In genomic region chr5:45323500-45323899, GRCm38 (mm10) we compare ENCODE assay signal across 16 mouse cellular contexts.
DNase-seq lines count a peak whose midpoint lies in the region; ATAC-seq and TF ChIP-seq lines count a peak whose summit lies in the region.
"Had no signal": no experiment of that assay in that cellular context is flagged by ENCODE, and none has a peak within 500 bp of the region (broad histone marks: within the 10 kb centered on the region; RNA-seq: fewer than 3 reads in every experiment).

No protein-coding gene starts in this region.

- WGBS in limb, embryonic 14.5 days = 78% methylated on average over 4 of the region's 4 CpGs
- 94% methylated on average over 4 of the region's 4 CpGs for WGBS in limb, embryonic 10.5 days
- 47% methylated on average over 4 of the region's 4 CpGs for WGBS in kidney, adult 2 months
- WGBS in hindbrain, embryonic 13.5 days = 81% methylated on average over 4 of the region's 4 CpGs
- 64% methylated on average over 4 of the region's 4 CpGs for WGBS in hindbrain, postnatal 0 days

- no peaks in the 10 kb centered on the region for H3K27me3 ChIP-seq in limb, embryonic 14.5 days (ENCODE audit: control insufficient read depth, insufficient read depth, low read length)
- no peaks in the 10 kb centered on the region for H3K27me3 ChIP-seq in limb, embryonic 10.5 days (ENCODE audit: low read depth, poor library complexity, severe bottlenecking)
- H3K27me3 ChIP-seq in kidney, adult 2 months (replicated peaks; ENCODE audit: control insufficient read depth, insufficient read depth, low read length) = no peaks in the 10 kb centered on the region
- H3K27me3 ChIP-seq in hindbrain, embryonic 13.5 days = no peaks in the 10 kb centered on the region
- no peaks in the 10 kb centered on the region for H3K27me3 ChIP-seq in hindbrain, postnatal 0 days (ENCODE audit: insufficient read depth, low read length)
- H3K27me3 ChIP-seq: CH12.LX; embryonic facial prominence, embryonic 15.5 days; megakaryocyte, embryonic 14.5 days had no signal

- no peaks in the 10 kb centered on the region for H3K4me1 ChIP-seq in limb, embryonic 14.5 days (ENCODE audit: control insufficient read depth, insufficient read depth, low read length)
- H3K4me1 ChIP-seq in limb, embryonic 10.5 days = no peaks in the 10 kb centered on the region
- H3K4me1 ChIP-seq in kidney, adult 2 months (ENCODE audit: control insufficient read depth, insufficient read depth, low read length) = no peaks in the 10 kb centered on the region
- H3K4me1 ChIP-seq in hindbrain, embryonic 13.5 days (replicated peaks) = no peaks in the 10 kb centered on the region
- no peaks in the 10 kb centered on the region for H3K4me1 ChIP-seq in hindbrain, postnatal 0 days (ENCODE audit: insufficient read depth, low read length)
- H3K4me1 ChIP-seq: embryonic facial prominence, embryonic 15.5 days had no signal

- TF ChIP-seq POLR2A in limb, embryonic 14.5 days (IDR thresholded peaks at IDR 0.05; ENCODE audit: borderline replicate concordance, extremely low read depth, insufficient read depth, insufficient read length) = no peak
- TF ChIP-seq POLR2A in kidney, adult 2 months (IDR thresholded peaks at IDR 0.05; ENCODE audit: low read depth, low read length) = no peak

- no peak overlapping the region for H3K4me2 ChIP-seq in limb, embryonic 14.5 days (replicated peaks; ENCODE audit: low read depth, low read length, severe bottlenecking)
- no peak overlapping the region for H3K4me2 ChIP-seq in hindbrain, embryonic 13.5 days
- H3K4me2 ChIP-seq in hindbrain, postnatal 0 days (ENCODE audit: low read depth, low read length) = no peak overlapping the region
- H3K4me2 ChIP-seq: embryonic facial prominence, embryonic 15.5 days had no signal

- no peaks in the 10 kb centered on the region for H3K9me3 ChIP-seq in limb, embryonic 14.5 days (ENCODE audit: control insufficient read depth, low read length)
- H3K9me3 ChIP-seq in limb, embryonic 10.5 days (replicated peaks) = no peaks in the 10 kb centered on the region
- no peaks in the 10 kb centered on the region for H3K9me3 ChIP-seq in hindbrain, embryonic 13.5 days
- H3K9me3 ChIP-seq in hindbrain, postnatal 0 days (ENCODE audit: low read length) = no peaks in the 10 kb centered on the region
- H3K9me3 ChIP-seq: embryonic facial prominence, embryonic 15.5 days; megakaryocyte, embryonic 14.5 days had no signal

- H3K27ac ChIP-seq in limb, embryonic 14.5 days (replicated peaks; ENCODE audit: low read depth, low read length) = no peak overlapping the region
- H3K27ac ChIP-seq in limb, embryonic 10.5 days = no peak overlapping the region
- H3K27ac ChIP-seq in kidney, adult 2 months (ENCODE audit: insufficient read depth, low read depth, low read length) = no peak overlapping the region
- no peak overlapping the region for H3K27ac ChIP-seq in hindbrain, embryonic 13.5 days
- no peak overlapping the region for H3K27ac ChIP-seq in hindbrain, postnatal 0 days
- H3K27ac ChIP-seq: embryonic facial prominence, embryonic 15.5 days had no signal

- ATAC-seq in limb, embryonic 14.5 days (ENCODE audit: low FRiP score, low read depth) = no peak
- no peak for ATAC-seq in hindbrain, embryonic 13.5 days (ENCODE audit: low FRiP score)
- ATAC-seq in hindbrain, postnatal 0 days = no peak
- ATAC-seq: forebrain, postnatal 0 days had no signal

- peak; percentile 10 for DNase-seq in limb, embryonic 14.5 days (ENCODE audit: low spot score)
- DNase-seq in limb, embryonic 10.5 days (ENCODE audit: low spot score) = no peak
- peak; percentile 5 for DNase-seq in adrenal gland, postnatal 10 days
- peak; percentile 82 for DNase-seq in kidney, adult 2 months
- peak; percentile 7 to 22 for DNase-seq in lung, postnatal 4 days
- DNase-seq in hindbrain, postnatal 0 days (ENCODE audit: low spot score) = no peak
- DNase-seq: cerebellum, adult 9-10 months; forebrain, postnatal 0 days; gastrocnemius, postnatal 36 days; heart, postnatal 36 days; left cerebral cortex, postnatal 4 days; spleen, adult 18-20 months had no signal

- no peak overlapping the region for H3K4me3 ChIP-seq in limb, embryonic 14.5 days (replicated peaks; ENCODE audit: low read length)
- H3K4me3 ChIP-seq in limb, embryonic 10.5 days = no peak overlapping the region
- H3K4me3 ChIP-seq in kidney, adult 2 months (ENCODE audit: insufficient read depth, low read depth, low read length) = no peak overlapping the region
- H3K4me3 ChIP-seq in hindbrain, embryonic 13.5 days = no peak overlapping the region
- H3K4me3 ChIP-seq in hindbrain, postnatal 0 days (ENCODE audit: low read length) = no peak overlapping the region
- H3K4me3 ChIP-seq: embryonic facial prominence, embryonic 15.5 days; megakaryocyte, embryonic 14.5 days had no signal

- no peaks in the 10 kb centered on the region for H3K36me3 ChIP-seq in limb, embryonic 14.5 days (ENCODE audit: control insufficient read depth, insufficient read depth, low read length)
- H3K36me3 ChIP-seq in limb, embryonic 10.5 days = no peaks in the 10 kb centered on the region
- no peaks in the 10 kb centered on the region for H3K36me3 ChIP-seq in kidney, adult 2 months (ENCODE audit: control insufficient read depth, insufficient read depth, low read length)
- H3K36me3 ChIP-seq in hindbrain, embryonic 13.5 days = no peaks in the 10 kb centered on the region
- no peaks in the 10 kb centered on the region for H3K36me3 ChIP-seq in hindbrain, postnatal 0 days (ENCODE audit: insufficient read depth, low read length)
- H3K36me3 ChIP-seq: embryonic facial prominence, embryonic 15.5 days had no signal

- TF ChIP-seq CTCF in kidney, adult 2 months (conservative IDR thresholded peaks at IDR 0.05; ENCODE audit: insufficient read depth, insufficient read length, low read depth, low read length) = no peak
- TF ChIP-seq CTCF in hindbrain, postnatal 0 days (IDR thresholded peaks at IDR 0.05; ENCODE audit: low read depth) = no peak

- H3K9ac ChIP-seq in limb, embryonic 14.5 days (ENCODE audit: low read depth, low read length, severe bottlenecking) = no peak overlapping the region
- no peak overlapping the region for H3K9ac ChIP-seq in hindbrain, embryonic 13.5 days
- H3K9ac ChIP-seq in hindbrain, postnatal 0 days (replicated peaks; ENCODE audit: low read length) = no peak overlapping the region
- H3K9ac ChIP-seq: embryonic facial prominence, embryonic 15.5 days; forebrain, postnatal 0 days had no signal

Comparison
In these comparisons a context has a peak if more than half of its experiments do, and no peak if none do; other contexts are left out.
1. DNase-seq: peak in limb, embryonic 14.5 days (single experiment), adrenal gland, postnatal 10 days (single experiment), kidney, adult 2 months (single experiment) and lung, postnatal 4 days (2 of 2); none in limb, embryonic 10.5 days (single experiment) and hindbrain, postnatal 0 days (single experiment).